Mouse (Mus musculus) left cerebral cortex, adult 11 months (tissue): ENCODE data around the gene Sephs2.
"Not testable (repeated sequence)": the region's sequence is repeated elsewhere in the genome, so short reads cannot be mapped to it uniquely, and the experiment has no call there.

ENCODE experiments used
- DNase-seq: peaks from one replicate; pipeline ENCODE4 v3.0.0; 2022; ENCODE audit warnings: low spot score

Sephs2 gene

GRCm38 (mm10) chr7:127270666-127271065 lies 3.2 kb downstream of the Sephs2 start:
- no peak for DNase-seq

DNA sequence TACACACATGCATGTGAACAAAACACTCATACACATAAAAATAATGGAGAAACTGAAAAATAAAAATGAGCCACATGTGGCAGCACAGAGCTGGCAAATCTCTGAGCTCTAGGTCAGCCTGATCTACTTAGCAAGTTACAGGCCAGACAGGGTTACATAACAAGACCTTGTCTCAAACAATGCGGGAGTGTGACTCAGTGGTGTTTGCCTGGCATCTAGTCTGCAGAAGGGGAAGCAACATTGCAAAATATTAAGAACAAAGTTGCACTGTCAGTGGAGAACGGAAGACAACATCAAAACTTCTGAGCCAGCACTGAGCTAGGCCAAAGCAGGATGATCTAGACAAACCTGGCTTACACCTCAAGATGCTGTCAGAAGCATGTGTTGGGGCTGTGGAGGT lies 3.6 kb downstream of the Sephs2 start:
- DNase-seq: no peak

DNA sequence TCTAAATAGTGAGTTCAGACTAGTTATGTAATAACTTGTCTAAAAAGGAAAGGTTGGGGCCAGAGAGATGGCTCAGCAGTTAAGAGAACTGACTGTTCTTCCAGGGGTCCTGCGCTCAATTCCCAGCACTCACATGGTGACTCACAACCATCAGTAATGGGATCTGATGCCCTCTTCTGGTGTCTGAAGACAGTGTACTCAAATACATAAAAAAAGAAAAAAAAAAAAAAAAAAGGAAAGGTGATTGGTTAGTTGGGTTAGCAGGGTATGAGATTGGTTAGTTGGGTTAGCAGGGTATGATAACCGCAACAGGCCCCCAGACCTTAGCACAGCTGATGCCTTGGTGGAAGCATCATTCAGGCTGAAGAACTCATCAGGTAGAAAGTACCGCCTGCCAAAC lies 10.3 kb downstream of the Sephs2 start:
- no peak for DNase-seq

- DNase-seq: no peak
Observed at GRCm38 (mm10) chr7:127262218-127262961, 11.5 kb downstream of the Sephs2 start.

GRCm38 (mm10) chr7:127260309-127261111 lies 13.3 kb downstream of the Sephs2 start, which contains the start of gene Dctpp1:
Dctpp1 (minus strand) TSS chr7:127260709.
- peak; percentile 99 for DNase-seq

- DNase-seq: no peak
Observed at GRCm38 (mm10) chr7:127259186-127259905, 14.5 kb downstream of the Sephs2 start.

GRCm38 (mm10) chr7:127256518-127256917 lies 17.3 kb downstream of the Sephs2 start:
- no peak for DNase-seq

- DNase-seq: no peak
Observed at GRCm38 (mm10) chr7:127255965-127256364, 17.9 kb downstream of the Sephs2 start.

DNA sequence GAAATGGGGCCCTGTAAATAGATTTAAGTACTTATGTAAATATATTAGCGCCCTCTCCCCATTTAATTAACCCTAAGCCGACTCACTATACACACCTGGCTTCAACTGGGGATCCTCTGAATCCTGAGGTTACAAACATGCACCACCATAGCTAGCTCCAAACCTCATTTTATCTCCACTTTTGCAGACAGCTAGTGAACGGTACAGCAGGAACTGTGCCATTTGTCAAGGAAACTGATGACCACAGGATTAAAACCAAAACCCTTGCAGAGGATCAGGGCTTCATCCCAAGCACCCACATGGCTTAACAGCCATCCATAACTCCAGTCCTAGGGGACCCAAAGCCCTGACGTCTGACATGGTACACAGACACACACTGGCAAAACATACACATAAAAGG lies 18.8 kb downstream of the Sephs2 start:
- no peak for DNase-seq

DNA sequence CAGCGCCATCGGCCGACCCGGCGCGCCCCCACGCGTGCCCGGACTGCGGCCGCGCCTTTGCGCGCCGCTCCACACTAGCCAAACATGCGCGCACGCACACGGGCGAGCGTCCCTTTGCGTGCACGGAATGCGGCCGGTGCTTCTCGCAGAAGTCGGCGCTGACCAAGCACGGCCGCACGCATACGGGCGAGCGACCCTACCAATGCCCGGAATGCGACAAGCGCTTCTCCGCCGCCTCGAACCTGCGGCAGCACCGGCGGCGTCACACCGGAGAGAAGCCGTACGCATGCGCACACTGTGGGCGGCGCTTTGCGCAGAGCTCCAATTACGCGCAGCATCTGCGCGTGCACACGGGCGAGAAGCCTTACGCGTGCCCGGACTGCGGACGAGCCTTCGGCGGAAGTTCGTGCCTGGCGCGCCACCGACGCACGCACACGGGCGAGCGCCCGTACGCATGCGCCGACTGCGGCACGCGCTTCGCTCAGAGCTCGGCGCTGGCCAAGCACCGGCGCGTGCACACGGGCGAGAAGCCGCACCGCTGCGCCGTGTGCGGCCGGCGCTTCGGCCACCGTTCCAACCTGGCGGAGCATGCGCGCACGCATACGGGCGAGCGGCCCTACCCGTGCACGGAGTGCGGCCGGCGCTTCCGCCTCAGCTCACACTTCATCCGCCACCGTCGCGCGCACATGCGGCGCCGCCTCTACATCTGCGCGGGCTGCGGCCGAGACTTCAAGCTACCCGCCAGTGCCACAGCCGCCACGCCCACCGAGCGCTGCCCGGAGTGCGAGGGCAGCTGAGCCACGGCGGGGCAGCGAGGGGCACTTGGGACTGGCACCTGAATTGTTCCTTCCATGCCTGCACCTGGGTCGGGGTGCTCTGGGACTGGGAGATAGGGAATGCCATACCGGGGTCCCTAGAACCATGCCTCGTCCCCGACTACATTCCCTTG lies 19.8 kb downstream of the Sephs2 start:
- DNase-seq: peak; percentile 89

GRCm38 (mm10) chr7:127253341-127253740 lies 20.5 kb downstream of the Sephs2 start:
- no peak for DNase-seq

DNA sequence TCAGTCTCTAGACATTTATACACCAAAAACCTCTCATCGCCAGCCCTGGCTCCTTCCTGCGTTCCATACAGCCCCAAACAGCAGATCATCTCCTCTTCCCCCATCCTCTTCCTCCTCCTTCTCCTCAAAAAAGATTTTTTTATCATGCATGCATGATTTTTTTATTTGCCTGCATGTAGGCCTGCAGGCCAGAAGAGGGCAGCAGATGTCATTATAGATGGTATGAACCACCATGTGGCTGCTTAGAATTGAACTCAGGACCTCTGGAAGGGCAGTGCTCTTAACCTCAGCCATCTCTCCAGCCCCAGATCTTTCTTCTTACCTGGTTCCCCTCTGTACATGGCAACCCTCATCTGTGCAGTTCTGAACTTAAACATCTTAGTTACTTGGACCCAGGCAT lies 21.4 kb downstream of the Sephs2 start:
- no peak for DNase-seq

GRCm38 (mm10) chr7:127250511-127250910 lies 23.3 kb downstream of the Sephs2 start:
- not testable (repeated sequence) for DNase-seq

DNA sequence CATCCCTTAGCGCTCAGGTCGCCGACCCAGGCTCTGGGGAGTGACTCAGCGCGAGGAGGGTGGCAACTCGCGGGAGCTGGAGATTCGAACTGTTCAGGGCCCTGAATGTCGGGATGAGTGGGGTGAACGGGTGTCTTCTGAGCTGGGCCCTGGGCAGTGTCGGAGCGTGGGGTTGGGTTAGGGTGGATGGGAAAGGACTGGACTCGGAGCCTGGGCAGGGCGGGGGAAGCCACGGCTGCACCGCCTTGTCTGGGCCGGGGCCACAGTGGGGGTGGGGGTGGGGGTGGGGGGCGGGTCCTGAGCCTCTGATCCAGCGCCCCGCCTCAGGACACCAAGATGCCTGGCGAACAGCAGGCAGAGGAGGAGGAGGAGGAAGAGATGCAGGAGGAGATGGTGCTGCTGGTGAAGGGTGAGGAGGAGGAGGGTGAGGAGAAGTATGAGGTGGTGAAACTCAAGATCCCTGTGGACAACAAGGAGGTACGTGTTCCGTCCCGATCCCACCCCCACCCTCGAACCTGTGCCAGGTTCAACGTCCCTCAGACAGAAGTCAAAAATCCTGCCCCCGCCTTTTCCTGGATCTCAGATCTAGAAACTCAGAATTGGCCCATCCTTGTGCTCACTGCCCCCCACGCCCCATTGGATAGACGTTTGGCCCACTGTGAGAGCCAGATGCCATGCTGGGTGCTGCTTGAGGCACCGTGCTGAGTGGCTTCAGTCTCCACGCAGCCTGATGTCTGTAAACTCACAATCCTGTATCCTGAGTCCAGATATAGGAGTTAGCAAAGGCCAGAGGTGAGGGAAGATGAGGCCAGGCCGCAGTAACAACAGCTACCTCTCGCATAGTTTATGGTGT lies 29.0 kb downstream of the Sephs2 start:
- no peak for DNase-seq

- peak; percentile 89 for DNase-seq
Observed at GRCm38 (mm10) chr7:127243870-127244657, 29.8 kb downstream of the Sephs2 start, which contains the start of gene Zfp771. Zfp771 (plus strand) TSS chr7:127244274.

DNA sequence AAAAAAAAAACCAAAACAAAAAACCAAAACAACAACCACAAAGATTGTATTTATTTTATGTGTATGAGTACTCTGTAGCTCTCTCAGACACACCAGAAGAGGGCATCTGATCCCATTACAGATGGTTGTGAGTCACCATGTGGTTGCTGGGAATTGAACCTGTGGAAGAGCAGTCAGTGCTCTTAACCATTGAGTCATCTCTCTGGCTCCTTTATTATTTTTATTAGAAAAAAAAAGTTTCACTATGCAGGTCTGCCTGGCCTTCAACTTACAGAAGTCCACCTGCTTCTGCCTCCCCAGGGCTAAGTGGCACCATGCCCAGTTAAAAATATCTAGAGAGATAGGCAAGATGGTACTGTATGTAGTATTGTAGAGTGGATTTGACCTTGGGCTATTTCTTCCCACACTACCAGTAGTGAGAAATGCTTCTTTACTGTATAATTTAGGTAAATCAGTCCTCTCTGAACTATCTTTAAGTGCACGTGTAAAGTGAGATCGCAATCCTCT lies 30.4 kb downstream of the Sephs2 start:
- DNase-seq: no peak

DNA sequence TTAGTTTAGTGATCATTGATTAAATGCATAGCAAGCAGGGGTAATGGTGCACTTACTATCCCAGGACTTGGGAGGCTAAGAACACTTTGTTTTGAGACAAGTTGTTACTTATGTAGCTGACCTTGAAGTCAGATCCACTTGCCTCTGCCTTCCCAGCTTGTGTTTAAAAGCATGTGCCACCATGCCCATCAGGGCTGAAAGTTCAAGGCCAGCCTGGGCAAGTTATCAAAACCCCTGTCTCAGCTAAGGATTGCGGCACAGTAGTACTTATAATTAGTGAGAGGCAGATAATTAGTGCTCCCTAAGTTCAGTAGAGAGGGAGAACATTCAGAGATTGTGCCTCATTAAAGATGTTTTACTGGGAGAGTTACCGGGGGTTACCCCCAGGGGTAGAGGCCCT lies 39.1 kb downstream of the Sephs2 start:
- DNase-seq: no peak

GRCm38 (mm10) chr7:127233765-127234164 lies 40.1 kb downstream of the Sephs2 start:
- DNase-seq: no peak

- no peak for DNase-seq
Observed at GRCm38 (mm10) chr7:127233368-127233749, 40.5 kb downstream of the Sephs2 start.
